Mouse (Mus musculus) cerebellum, postnatal 10 days (tissue): ENCODE data around the gene Gm17651.

ENCODE experiments used
- DNase-seq, 2 experiments: peaks; one replicate each; pipeline ENCODE4 v3.0.0; 2021; ENCODE audit warnings: mixed read lengths in 2 of 2

The Gm17651 gene

DNA sequence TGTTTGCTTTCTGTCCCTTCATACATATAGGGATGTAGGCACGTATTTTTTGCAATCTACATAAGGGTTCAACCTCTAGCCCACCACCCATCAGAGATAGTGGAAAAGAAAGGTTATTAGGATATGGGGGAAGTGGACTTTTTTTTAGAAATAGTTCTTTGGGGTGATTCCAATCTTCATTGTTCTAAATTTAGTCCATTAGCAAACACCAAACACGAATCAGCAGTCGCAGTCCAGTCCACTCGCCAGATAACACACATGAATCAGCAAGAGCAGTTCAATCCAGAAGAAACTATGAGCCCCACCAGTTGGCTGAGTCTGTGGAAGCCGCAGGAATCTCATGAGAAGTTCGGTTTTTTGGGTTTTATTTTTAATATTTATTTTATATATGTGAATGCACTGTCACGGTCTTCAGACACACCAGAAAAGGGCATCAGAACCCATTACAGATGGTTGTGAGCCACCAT, at the start of gene Gm17651:
Gene Gm17651 (minus strand): TSS at position 51 of the 467 bp plus-strand sequence.
- DNase-seq, result no peak

DNA sequence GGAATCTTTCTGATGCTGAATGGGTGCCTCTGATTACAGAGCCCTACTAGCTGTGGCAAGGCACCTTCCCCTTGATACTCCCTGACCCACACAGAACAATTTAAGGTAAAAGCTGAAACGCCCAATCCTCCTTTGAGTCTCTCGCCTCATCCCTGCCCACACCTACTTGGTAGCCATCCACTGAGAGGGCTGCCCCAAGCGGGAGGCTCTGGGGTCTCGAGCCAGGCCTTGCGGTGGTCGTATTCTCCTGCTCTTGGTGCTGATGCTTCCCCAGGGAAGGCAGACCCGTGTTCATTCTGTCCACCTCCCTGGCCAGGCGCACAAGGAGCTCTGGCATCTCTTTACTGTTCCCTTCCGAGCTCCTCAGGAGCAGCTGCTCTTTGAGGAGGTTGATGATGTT, 44.6 kb upstream of the Gm17651 start:
- DNase-seq, result no peak

DNA sequence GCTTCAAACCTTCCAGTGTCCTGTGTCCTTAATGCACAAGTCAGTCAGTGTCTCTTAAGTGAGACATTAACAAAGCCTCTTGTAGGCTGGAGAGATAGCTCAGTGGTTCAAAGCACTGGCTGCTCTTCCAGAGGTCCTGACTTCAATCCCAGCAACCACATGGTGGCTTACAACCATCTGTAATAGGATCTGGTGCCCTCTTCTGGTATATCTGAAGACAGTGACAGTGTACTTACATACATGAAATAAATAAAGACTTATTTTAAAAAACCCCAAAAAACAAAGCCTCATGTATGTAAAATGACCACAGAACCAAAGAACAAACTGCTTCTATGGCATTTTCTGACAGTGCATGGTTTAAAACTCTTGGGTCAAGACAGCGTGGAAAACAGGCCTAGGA, 41.4 kb upstream of the Gm17651 start:
- no peak for DNase-seq

DNA sequence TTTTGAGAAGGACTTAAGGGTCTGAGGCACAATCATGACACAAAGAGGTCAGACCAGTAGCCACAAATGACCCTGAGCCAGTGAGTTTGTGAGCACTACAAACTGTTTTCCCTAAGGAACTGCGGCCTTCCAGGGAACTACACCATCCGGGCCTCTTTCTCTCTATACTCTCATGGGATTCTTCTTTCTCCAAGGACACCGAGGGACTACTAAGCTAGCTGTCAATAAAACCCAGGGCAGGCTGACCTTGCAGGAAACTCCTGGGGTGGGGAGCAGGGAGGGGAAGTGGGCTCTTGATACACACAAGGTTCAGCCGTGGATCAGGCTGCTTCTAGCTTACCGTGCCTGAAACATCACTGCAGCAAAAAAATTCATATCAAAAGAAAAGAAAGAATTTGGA, 36.4 kb upstream of the Gm17651 start:
- no peak for DNase-seq

DNA sequence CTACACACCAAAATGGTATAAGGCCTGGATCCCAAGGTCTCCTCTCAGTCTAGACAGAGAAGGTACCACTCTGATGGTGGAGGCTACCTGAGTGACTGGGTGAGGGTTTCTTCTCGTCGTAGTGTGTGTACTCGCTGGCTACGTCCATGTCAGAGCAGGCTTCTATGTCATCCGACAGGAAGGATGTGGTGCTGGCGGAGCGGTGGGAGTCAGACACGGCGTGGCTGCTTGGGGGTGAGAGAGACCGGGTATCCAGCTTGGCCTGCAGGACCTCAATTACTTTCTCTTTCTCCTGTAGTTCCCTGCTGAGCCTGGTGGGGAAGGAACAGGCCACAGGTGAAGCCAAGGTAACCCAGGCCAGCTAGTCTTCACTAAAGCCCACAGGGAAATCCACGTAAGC, 35.6 kb upstream of the Gm17651 start:
- no peak for DNase-seq

DNA sequence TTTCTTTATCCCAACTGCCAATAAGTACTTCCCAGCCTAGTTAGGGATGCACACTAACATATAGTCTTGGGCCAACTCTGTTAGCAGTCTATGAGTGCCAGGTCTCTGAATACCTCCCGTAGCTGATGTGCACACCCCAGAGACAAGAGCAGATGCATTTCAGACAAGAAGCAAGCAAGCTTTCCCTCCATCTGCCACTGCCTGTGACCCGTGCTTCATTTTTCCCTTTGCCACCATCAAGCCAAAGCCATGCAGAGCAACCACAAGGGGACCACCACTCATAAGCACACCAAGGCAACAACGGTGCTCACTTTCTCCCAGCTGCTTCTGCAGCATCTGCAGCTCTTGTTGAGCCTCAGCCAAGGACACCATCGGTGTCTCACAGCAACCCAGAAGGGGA, 32.1 kb upstream of the Gm17651 start:
- DNase-seq, result no peak

DNA sequence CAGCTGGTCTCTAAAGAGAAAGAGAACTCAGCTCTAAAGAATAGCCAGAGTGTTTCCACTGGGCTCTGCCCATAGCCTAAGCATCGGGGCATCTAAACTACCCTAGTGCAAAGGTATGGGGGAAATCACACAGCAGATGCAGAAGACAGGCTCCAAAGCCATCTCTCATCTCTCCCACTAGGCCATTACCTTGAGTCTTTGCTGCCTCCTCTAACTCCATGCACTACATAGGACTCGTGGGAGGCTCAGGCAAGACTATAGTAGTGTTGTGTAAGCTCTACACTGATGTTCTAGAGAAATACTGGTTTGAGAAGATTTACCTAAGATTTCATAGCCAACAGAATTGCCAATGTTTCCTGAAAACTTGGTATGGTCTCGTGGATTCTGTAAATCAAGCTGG, 31.0 kb upstream of the Gm17651 start:
- no peak for DNase-seq

DNA sequence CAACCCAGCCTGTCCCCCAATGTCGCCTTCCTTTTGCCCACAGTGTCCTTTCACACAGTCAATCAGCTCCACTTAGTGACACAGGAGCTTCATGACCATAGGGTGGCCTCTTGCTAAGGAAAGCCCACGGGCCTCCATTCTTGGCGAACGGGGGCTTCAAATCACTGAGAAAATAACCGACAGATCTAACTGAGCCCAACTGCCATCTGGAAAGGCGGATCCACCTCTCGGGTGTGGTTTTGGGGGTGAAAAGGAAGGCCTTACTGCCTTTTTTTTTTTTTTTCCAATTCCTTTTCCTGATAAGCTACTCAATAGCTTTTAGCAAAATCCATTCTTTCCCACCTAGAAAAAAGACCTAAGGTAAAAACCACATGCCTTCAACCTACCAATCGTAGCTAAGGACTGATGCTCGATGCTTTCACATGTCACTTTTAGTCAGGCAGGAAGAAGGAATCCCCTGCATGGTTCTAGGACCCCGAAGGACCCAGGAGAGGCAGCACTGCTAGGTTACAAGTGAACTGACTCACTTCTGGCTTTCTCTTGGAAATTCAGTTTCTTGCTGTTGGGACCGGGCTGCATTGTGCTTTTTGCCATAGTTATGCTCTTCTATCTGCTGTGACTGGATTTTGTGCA, 28.1 kb upstream of the Gm17651 start:
- no peak for DNase-seq

GRCm38 (mm10) chr3:97701198-97701597, 26.7 kb upstream of the Gm17651 start:
- no peak for DNase-seq

DNA sequence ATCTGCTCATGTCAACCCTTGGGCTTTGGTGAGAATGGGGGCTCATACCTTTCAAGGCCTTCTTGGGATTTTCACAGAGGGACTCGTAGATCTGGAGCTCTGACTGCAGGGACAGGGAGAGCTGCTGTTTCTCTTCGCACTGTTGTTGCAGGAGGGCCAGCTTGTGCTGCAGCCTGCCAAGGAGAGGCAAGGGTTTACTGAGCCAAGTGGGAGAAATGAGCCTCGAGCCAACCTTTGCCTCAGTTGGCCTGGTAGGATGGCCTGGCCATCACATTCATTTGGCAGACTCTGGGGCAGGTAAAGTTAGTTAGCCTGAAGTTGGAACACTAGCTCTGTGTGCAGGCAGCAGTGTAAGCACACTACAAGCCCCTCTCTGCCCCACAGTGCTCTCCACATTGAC, 24.6 kb upstream of the Gm17651 start:
- DNase-seq, result peak; percentile 25 to 39

- DNase-seq, result no peak
These were observed 22.8 kb upstream of the Gm17651 start for GRCm38 (mm10) chr3:97697291-97697690.

DNA sequence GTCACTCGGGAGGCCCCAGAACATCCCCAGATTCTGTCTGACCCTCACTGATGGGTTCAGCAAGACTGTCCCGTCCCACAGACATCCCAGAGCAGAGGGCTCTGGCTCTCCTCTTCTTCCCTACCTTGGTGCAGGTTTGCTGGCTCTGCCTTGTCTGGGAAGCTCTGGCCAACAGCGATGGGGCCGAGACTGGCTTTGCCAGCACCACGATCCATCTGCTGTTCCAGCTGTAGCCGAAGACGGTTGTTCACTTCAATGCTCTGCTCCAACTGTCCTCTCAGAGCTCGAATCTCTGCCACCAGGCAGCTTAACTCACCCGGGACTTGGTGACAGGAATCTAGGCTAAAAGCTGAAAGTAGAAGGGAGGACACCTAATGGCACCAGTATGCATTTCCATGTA, 22.4 kb upstream of the Gm17651 start:
- peak; percentile 54 to 66 for DNase-seq

- no peak for DNase-seq
These were observed 19.3 kb upstream of the Gm17651 start for GRCm38 (mm10) chr3:97693806-97694205.

GRCm38 (mm10) chr3:97691443-97692017, 17.0 kb upstream of the Gm17651 start:
- peak; percentile 44 to 49 for DNase-seq

DNA sequence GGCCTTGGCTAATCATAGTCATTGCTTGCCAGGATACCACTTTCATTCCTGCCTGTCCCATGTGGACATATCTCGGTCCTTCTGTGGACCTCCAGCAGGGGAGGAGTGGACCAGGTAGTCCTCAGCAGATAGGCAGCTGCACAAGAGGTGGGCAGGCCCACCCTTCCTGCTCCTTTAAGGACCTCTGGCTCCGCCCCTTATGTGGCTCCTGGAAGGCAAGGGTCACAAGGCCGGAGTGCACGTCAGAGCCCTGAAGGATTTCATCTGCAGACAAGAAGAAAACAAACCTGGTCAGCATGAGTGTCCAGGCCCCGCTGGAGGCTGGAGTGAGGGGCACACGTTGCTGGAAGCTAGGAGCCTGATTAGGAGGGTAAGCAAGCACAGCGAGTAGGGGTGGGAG, 16.1 kb upstream of the Gm17651 start:
- no peak for DNase-seq

- no peak for DNase-seq
These were observed 14.8 kb upstream of the Gm17651 start for GRCm38 (mm10) chr3:97689289-97689688.

DNA sequence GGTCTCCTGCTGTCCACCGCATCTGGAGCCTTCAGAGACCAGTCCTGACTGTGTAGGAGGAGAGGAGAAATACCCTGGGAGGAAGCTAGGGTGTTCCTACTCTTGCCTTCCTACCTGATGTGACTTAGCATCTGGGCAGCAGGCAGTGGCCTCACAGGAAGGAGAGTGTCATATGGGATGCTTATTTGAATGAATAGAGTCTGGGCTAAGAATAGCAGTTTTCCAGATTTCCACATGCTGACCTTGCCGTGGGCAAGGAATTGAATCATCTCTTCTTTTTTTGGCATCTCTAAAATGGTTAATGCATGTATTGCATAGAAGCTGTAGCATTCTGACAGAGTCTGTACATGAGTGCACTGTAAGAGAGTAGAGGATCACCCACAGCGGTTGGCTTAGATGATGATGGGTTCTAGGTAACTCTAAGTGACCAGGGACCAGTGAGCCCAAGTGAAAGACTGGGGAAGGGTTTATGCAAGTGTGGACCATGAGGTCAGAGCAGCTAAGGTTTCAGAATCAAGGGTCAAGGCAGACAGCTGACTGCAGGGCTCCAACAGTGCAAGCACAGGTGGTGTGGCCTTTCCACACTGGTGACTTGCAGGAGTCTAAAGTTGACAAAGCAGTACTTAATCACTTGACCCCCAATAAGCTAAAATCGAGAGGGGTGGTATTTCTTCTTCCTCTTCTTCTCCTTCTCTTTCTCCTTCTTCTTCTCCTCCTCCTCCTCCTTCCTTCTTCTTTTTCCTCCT, 12.1 kb upstream of the Gm17651 start:
- DNase-seq, result no peak

GRCm38 (mm10) chr3:97683560-97684195, 9.2 kb upstream of the Gm17651 start:
- no peak for DNase-seq

DNA sequence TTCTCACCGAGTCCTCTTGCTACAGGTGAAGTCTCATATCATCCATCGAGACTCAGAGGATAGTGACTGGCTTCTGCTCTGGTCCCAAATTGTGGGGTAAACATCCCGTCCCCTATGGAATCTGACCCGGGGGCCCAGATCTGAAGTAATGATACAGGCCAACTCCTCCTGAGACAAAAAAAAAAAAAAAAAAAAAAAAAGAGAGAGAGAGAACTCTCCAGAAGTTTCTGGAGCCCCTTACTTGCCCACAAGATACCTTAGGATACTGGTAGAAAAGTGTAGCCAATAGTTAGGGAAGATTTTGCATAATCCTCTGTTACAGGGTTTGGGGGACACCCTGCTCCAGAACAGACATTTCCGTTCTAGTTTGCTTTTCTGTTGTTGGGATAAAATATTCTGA, 8.1 kb upstream of the Gm17651 start:
- DNase-seq, result no peak

DNA sequence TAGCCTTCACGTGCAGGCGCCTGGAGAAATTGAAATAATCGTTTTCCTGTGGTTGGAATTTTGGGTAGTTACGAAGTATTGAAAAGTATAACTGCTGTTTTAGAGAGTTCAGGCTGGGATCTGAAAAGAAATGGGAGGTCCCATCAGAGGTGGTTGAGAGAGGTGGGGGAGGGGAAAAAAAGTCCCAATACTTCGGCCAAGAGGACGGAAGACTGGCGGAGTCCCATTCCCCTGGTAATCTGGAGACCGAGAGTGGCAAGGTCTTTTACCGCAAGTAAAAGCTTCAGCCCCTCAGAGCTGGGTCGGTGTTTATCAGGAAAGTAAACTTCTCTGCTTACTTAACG, 7.6 kb upstream of the Gm17651 start:
- DNase-seq, result no peak

GRCm38 (mm10) chr3:97681321-97682158, 7.0 kb upstream of the Gm17651 start:
- DNase-seq, result peak; percentile 78 to 83

DNA sequence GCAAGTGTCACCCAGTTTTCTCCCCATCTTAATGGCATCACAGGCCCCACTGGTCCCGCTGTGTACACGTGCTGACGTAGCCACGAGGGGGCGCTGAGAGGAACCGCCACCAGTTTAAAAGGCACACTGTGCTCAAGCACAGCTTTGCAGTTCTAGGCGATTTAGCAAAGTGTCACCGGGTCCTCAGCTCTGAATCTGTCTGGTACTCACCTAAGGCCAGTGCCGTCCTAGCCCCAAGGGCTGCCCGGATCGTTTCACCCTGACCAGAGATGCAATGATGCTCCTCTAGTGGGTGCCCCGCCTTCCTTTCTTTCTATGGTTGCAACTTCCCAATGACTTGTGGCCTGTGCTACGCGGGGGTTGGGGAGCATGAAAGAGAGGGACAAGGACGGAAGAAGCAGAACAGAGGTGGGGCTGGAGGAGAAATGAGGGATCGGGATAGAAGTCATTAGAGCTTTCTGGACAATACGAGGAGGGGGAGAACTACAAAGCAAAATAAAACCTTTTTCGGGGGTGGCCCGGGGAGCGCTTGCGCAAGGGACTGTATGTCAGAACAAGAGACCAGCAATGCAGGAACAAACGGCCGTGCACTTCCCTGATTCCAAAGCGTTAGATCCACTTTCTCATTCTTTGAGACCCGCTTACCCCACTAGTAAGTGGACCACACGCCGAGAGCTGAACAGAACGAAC, 6.3 kb upstream of the Gm17651 start:
- peak; percentile 86 for DNase-seq
